Mouse (Mus musculus) layer of hippocampus, postnatal 25 days (tissue): ENCODE measurements at regions not wholly inside any gene's neighbourhood (a gene's known extent, or its start where the extent isn't known, plus 50 kb on each side); places are given as distances from the start of the nearest gene placed in this dataset.

Experiments
- DNase-seq, 2 experiments: peaks; one replicate each; pipeline ENCODE4 v3.0.0; 2022; ENCODE audit warnings: mixed read lengths in 2 of 2, low spot score in 1 of 2; ENCODE audit errors: extremely low spot score in 1 of 2

DNA sequence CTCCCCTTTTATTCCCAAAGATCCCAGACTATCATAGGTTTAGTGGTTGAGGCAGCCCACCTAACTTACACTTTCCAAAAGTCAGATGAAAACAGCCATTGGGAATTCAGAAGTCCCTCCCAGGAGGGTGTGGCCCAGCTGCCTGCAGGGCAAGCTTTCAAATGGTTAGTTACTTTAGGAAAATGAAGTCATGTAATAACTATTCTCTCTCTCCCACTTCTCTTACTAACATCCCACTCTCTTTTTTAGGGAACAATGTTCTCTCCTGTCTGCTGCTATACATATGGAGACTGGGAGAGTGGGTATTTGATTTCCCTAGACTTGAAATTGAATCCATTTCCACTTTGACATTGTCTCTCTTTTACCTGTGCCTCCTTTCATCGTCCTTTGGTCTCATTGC lies 55.0 kb downstream of the Zfp648 start:
- DNase-seq, result no peak

DNA sequence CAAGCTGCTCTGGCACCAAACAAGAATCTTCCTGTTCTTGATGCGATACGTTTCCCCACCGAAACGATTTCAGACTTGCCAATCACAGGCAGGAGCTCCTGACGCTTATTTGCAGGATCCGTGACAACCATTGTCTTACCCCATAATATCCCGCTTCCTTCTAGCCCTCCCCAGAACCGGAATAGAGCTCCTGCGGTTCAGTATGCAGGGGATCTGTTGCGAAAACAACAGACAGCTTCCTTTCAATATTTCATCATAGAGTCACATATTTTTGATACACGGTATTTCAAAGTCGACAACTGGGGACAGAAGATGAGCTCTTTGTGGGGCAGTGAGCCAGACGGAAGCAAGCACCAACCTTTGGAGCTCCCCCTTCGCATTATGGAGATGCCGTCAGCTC lies 55.8 kb downstream of the Zfp648 start:
- no peak for DNase-seq

DNA sequence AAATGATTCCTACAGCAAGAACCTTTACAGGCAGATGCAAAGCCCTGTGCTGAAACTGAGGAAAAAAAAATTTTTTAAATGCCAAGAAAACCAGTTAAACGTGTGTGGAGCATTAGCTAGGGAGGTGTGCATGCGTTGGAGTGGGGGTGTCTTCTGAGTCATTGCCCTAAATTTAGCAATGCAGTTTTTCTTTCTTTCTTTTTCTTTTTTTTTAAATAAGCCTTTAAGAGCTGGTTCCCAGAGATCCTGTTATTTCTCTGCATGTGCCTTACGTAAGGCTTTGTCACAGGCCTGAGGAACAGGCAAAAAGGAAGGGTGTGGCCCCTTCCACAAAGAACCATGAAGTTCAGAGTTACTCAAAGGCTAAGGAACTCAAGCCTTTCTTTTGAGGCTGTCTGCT lies 57.5 kb downstream of the Zfp648 start:
- no peak for DNase-seq

DNA sequence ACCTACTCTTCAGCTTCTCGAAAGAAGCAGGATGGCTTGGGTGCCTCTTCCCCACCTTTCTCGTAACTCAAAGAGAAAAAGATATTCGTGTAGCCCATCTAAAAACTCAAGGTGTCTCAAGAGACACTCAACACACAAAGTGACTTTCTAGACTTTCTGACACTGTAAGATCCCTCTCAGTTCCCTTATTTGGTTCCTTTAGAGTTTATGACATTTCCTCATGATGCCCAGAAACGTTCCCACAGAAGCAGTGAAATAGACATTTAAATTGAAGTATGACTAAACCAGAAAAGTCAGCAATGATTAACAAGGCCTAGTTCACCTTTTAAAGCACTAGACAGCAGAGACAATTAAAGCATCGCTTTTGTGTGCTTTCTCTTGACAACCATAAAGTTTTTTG lies 59.4 kb downstream of the Zfp648 start:
- DNase-seq, result no peak

DNA sequence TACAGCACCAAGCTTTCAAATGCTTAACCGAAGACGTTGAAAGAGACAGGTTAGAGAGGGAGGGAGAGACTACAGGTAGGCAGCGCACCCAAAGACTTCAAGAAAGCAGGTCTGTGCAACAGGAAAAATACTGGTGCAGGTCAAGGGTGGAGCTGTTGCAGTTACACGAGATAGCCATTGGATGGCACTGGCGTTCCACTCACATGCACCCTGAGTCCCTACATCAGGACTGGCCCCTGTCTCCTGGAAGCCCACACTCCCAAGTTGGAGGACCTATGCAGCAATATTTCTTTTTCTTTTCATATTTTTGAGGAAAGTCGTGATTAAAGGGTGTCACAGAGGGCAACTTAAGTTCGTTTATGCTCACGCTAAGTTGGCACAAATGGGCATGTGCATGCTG lies 80.5 kb downstream of the Zfp648 start:
- DNase-seq, result peak; percentile 42 to 64

DNA sequence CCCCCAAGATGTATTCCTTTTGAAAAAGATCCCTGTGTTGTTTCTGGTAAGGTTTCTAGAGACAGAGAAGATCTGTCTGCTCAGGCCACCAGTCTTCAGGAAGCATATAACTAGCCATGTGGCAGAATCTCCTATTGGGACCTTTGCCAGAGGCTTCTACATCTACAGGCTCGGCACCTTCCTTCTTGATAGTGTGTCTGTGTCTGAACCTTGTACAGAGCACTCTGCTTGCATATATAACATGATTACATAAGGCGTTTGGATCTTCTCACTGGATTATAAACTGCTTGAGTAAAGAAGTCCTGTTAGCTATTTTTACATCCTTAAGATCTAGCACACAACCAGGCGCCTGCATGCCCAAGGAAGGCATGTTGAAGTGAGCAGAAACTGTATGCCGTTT lies 85.1 kb downstream of the Zfp648 start:
- DNase-seq, result no peak

DNA sequence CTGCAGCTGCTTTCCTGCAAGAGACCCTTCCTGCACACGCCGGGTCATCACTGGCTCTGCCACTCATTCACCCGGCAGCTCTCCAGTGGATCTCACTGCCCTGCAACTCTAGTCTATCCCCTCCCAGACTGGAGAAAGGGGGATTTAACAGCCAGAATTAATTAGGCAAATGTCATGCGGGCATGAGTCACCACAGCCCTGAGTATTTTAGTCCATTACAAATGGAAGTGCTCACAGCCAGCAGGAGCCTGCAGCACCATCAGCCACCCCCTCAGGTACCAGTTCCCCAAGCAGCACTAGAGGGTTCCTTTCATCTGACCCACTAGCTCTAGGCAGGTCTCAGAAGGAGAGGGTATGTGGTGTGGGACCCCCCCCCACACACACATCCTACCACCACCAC lies 91.7 kb downstream of the Zfp648 start:
- DNase-seq, result no peak

DNA sequence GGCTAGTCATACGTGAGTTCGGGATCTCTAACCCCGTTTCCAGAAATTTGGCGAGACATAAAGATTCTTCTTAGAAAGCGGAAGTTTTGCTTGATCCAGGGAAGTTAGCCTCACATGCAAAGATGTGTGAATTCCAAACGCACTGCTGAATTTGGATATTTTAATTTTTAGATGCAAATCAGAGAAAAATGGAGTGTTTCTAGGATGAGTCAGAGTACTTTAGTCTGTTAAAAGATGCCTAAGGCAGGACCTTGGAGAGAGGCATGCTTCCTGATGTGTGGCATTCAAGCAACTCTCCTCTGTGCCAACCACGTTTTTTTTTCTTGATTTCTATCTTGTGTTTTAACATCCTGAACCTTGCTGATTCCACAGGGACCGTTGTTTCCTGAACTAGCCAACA lies 95.1 kb downstream of the Zfp648 start:
- no peak for DNase-seq

DNA sequence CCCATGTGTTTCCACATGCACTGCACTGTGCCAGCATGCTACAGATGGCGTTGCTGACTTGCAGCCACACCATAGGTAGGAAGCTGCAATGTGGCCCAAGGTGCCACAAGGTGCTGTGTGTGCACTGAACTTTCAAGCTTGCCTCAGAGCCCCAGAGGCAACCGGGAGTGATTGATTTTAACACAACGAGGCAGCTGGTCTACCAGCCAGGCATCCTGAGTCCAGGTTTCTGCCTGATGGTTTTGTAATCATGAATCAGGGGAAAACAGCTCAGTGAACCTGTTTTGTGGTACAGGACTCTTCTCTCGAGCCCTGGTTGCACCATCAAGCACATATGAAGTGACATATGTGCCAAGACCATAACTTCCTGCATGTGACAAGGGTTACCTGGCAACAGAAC lies 98.9 kb downstream of the Zfp648 start:
- no peak for DNase-seq

DNA sequence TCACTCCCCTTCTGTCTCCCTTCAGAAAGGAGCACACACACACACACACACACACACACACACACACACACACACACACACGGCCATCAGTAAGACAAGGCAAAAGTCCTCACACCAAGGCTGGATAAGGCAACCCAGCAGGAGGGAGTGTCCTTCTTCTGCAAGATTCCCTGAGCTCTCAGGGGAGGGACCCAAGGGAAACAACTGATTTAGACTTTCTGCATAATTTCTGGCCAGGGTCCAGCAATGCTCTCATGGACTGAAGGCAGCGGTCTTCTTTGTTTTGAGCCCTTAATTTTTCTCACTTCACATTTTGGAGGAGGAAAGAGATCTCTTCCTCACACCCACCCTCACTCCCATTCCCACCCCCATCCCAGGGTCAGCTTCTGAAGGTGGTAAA lies 108.7 kb downstream of the Zfp648 start:
- no peak for DNase-seq
